Mouse (Mus musculus): Measurements from ENCODE around the gene Vmn2r82. TPM values are rescaled to one million over a fixed set of nuclear protein-coding genes. Genes with fewer than 3 reads are reported as not detected.
"Not testable (repeated sequence)": the region's sequence is repeated elsewhere in the genome, so short reads cannot be mapped to it uniquely, and the experiment has no call there.

Vmn2r82 gene
- not detected in 2 replicates for polyA plus RNA-seq (2015; fragmentation: Nextera tagmentation; extraction: Ambion mirVana)

GRCm38 (mm10) chr10:79356220-79356619, at the start of gene Vmn2r82:
Gene Vmn2r82, plus strand, starts transcription at chr10:79356520.
- not testable (repeated sequence) for DNase-seq (ENCODE audit: low spot score)

- DNase-seq (ENCODE audit: low spot score): not testable (repeated sequence)
Measured at GRCm38 (mm10) chr10:79322033-79322736, 34.1 kb upstream of the Vmn2r82 start.

DNA sequence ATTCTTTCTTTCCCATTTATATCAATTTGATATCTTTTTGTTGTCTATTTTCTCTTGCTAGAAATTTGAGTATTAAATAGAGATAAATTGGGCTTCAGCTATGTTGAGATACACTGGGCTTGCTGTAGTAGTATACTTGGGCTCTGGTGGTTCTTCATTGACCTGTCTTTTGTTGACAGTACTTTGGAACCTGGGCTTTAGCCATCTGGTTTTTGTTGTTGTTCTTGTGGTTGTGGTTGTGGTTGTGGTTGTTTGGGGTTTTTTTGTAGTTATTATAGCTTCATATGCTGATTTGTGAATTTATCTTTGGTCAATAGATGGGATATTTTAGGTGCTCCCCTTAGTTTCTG, 33.6 kb upstream of the Vmn2r82 start:
- DNase-seq (ENCODE audit: low spot score): no peak

DNA sequence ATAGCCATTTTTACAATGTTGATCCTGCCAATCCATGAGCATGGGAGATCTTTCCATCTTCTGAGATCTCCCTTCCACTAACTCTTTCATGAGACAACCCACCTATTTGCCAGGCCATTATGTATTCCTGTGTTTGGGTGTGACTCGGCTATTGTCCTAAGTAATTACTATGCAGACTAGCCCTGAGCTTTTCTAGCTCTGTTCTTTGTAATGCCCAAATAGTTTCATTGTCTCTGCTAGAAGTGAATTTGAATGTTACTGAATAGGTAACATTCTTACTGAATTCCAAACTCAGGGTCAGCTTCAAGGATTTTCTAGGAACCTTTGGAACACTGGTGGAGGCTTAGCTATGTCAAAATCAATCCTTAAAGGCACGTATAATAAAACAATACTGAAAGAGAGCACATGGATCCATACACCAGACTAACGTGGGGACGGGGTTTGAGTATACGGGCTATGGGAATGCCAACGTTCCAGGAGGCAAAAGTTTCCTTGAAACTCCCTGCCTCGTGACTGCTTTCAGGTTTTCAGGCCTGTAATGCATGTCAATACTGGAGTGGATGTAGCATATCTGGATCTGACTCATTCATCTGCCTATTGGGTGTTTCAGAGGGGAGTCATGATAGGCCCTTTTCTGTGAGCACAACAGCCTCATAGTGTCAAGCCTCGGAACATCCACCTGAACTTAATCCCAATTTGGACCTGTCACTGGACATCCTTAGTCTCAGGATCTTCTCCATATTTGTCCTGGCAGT, 43.8 kb downstream of the Vmn2r82 start:
- DNase-seq (ENCODE audit: low spot score): not testable (repeated sequence)

- peak; percentile 51 for DNase-seq (ENCODE audit: low spot score)
Measured at GRCm38 (mm10) chr10:79417142-79417771, 60.9 kb downstream of the Vmn2r82 start.

DNA sequence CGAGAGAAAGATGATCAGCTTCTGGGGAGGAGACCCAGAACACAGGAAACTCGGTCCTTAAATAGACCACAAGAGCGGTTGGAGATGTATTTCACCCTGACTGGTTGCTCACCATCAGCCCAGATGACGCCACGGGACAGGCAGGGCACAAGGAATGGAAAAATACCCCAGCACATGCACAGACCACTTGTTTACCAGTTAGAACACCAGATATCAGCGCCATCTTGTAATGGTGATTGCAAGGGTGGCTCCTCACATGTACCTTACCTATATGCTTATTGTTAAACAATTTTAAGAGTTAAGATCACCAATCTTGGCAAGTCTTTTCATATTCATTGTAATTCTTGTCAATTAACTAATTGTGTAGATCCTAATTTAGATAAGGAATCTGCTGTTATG, 61.5 kb downstream of the Vmn2r82 start:
- DNase-seq (ENCODE audit: low spot score): not testable (repeated sequence)

GRCm38 (mm10) chr10:79435141-79435820, 79.0 kb downstream of the Vmn2r82 start:
- DNase-seq (ENCODE audit: low spot score): not testable (repeated sequence)

Other genes starting within 250 kb of the Vmn2r82 start
- not detected in 2 replicates for gene Vmn2r80, start 207.8 kb upstream of the Vmn2r82 start, polyA plus RNA-seq (2015; fragmentation: Nextera tagmentation; extraction: Ambion mirVana)
- not detected in 2 replicates for gene Vmn2r81, start 108.8 kb upstream of the Vmn2r82 start, polyA plus RNA-seq (2015; fragmentation: Nextera tagmentation; extraction: Ambion mirVana)
- gene Vmn2r83, start 112.2 kb downstream of the Vmn2r82 start, polyA plus RNA-seq (2015; fragmentation: Nextera tagmentation; extraction: Ambion mirVana): not detected in 2 replicates
- 3.3 and 4.2 TPM in 2 replicates for gene Plpp2, start 177.3 kb downstream of the Vmn2r82 start, polyA plus RNA-seq (2015; fragmentation: Nextera tagmentation; extraction: Ambion mirVana)
- 32.4 and 32.7 TPM in 2 replicates for gene Mier2, start 198.7 kb downstream of the Vmn2r82 start, polyA plus RNA-seq (2015; fragmentation: Nextera tagmentation; extraction: Ambion mirVana)
- gene Theg, start 230.8 kb downstream of the Vmn2r82 start, polyA plus RNA-seq (2015; fragmentation: Nextera tagmentation; extraction: Ambion mirVana): not detected in 2 replicates